Mouse (Mus musculus) MEL (cell line): ENCODE data around the gene Ckap4. TPM values are rescaled to one million over a fixed set of nuclear protein-coding genes. Genes with fewer than 3 reads are reported as not detected.

ENCODE experiments used
- DNase-seq: peaks from one replicate; pipeline ENCODE4 v3.0.0; 2011; ENCODE audit warnings: low read depth, low spot score
- H3K27ac ChIP-seq: 2 replicates; pipeline ENCODE4 v1.5.1; 2012; ENCODE audit warnings: low read depth, mild to moderate bottlenecking, control low read depth, low read length, moderate library complexity; ENCODE audit not compliant: control insufficient read depth
- H3K27me3 ChIP-seq, 2 experiments: fragments of 150-350 bp in 1 of 2; sonication (generic) in 1 of 2; 2 replicates each; pipeline ENCODE4 v1.6.1; 2012; ENCODE audit warnings: low read length in 2 of 2, mild to moderate bottlenecking in 2 of 2, improper control_type of control experiment in 1 of 2, moderate library complexity in 1 of 2; ENCODE audit not compliant: insufficient read depth in 2 of 2, control insufficient read depth in 1 of 2
- H3K36me3 ChIP-seq, 2 experiments: 2 replicates each; pipeline ENCODE4 v1.6.1; 2012 to 2014; ENCODE audit warnings: low read length in 2 of 2, improper control_type of control experiment in 1 of 2, inconsistent platforms in 1 of 2, mild to moderate bottlenecking in 1 of 2; ENCODE audit not compliant: insufficient read depth in 2 of 2, control insufficient read depth in 1 of 2
- H3K4me1 ChIP-seq, 2 experiments: fragments of 150-350 bp in 1 of 2; sonication (generic) in 1 of 2; 2 replicates each; pipeline ENCODE4 v1.6.1; 2012; ENCODE audit warnings: low read length in 2 of 2, improper control_type of control experiment in 1 of 2, mild to moderate bottlenecking in 1 of 2; ENCODE audit not compliant: insufficient read depth in 2 of 2, control insufficient read depth in 1 of 2
- H3K4me3 ChIP-seq, 2 experiments: fragments of 150-350 bp in 1 of 2; sonication (generic) in 1 of 2; 2 replicates each; pipeline ENCODE4 v1.5.1; 2012; ENCODE audit warnings: low read depth in 2 of 2, low read length in 2 of 2, mild to moderate bottlenecking in 2 of 2, moderate library complexity in 2 of 2, control low read depth in 1 of 2, improper control_type of control experiment in 1 of 2; ENCODE audit not compliant: control insufficient read depth in 1 of 2, insufficient read depth in 1 of 2
- H3K79me2 ChIP-seq: 2 replicates; pipeline ENCODE4 v1.6.1; 2012; ENCODE audit warnings: mild to moderate bottlenecking, low read length, moderate library complexity; ENCODE audit not compliant: control insufficient read depth, poor library complexity, insufficient read depth
- H3K9ac ChIP-seq: 2 replicates; pipeline ENCODE4 v1.6.1; 2012; ENCODE audit warnings: low read depth, mild to moderate bottlenecking, control low read depth, low read length, moderate library complexity; ENCODE audit not compliant: control insufficient read depth, poor library complexity, severe bottlenecking
- H3K9me3 ChIP-seq: fragments of 150-350 bp; sonication (generic); replicated peaks from 2 replicates; pipeline ENCODE4 v1.6.1; 2012; ENCODE audit warnings: mild to moderate bottlenecking, low read length, improper control_type of control experiment, moderate library complexity; ENCODE audit not compliant: insufficient read depth
- CHD2 ChIP-seq: IDR thresholded peaks from 2 replicates; pipeline ENCODE4 v1.6.1; 2011; ENCODE audit warnings: low read length, improper control_type of control experiment
- CTCF ChIP-seq, 3 experiments: IDR thresholded peaks in 2 of 3; conservative IDR thresholded peaks in 1 of 3; 2 replicates each; pipeline ENCODE4 v1.5.1; 2011 to 2012; ENCODE audit warnings: low read length in 3 of 3, low read depth in 2 of 3, mild to moderate bottlenecking in 2 of 3, improper control_type of control experiment in 1 of 3, inconsistent platforms in 1 of 3, mixed read lengths in 1 of 3, moderate library complexity in 1 of 3; ENCODE audit not compliant: control insufficient read depth in 1 of 3, insufficient read depth in 1 of 3, poor library complexity in 1 of 3, severe bottlenecking in 1 of 3
- ETS1 ChIP-seq: IDR thresholded peaks from 2 replicates; pipeline ENCODE4 v1.6.1; 2012; ENCODE audit warnings: low read depth, mild to moderate bottlenecking, inconsistent platforms, low read length, improper control_type of control experiment, moderate library complexity
- KAT2A ChIP-seq: conservative IDR thresholded peaks from 2 replicates; pipeline ENCODE4 v1.6.1; 2012; ENCODE audit warnings: low read depth, low read length, improper control_type of control experiment, inconsistent platforms
- MAX ChIP-seq: IDR thresholded peaks from 2 replicates; pipeline ENCODE4 v1.6.1; 2011; ENCODE audit warnings: low read length, improper control_type of control experiment
- MEF2A ChIP-seq: IDR thresholded peaks from 2 replicates; pipeline ENCODE4 v1.6.1; 2014; ENCODE audit warnings: low read depth, mild to moderate bottlenecking, inconsistent platforms, low read length, improper control_type of control experiment; ENCODE audit not compliant: poor library complexity, insufficient replicate concordance, severe bottlenecking; ENCODE audit errors: extremely low read depth
- MYB ChIP-seq: IDR thresholded peaks from 2 replicates; pipeline ENCODE4 v1.6.1; 2011; ENCODE audit warnings: mild to moderate bottlenecking, low read depth, low read length, improper control_type of control experiment
- POLR2AphosphoS5 ChIP-seq: IDR thresholded peaks from 2 replicates; pipeline ENCODE4 v1.6.1; 2012; ENCODE audit warnings: low read depth, borderline replicate concordance, mild to moderate bottlenecking, inconsistent platforms, low read length, moderate library complexity, mixed read lengths
- RAD21 ChIP-seq: IDR thresholded peaks from 2 replicates; pipeline ENCODE4 v1.6.1; 2011; ENCODE audit warnings: mild to moderate bottlenecking, low read depth, low read length, improper control_type of control experiment
- SMC3 ChIP-seq: IDR thresholded peaks from 2 replicates; pipeline ENCODE4 v1.6.1; 2011; ENCODE audit warnings: low read depth, low read length, improper control_type of control experiment
- TCF12 ChIP-seq: IDR thresholded peaks from 2 replicates; pipeline ENCODE4 v1.6.1; 2014; ENCODE audit warnings: low read depth, mild to moderate bottlenecking, inconsistent platforms, low read length, improper control_type of control experiment, moderate library complexity
- polyA plus RNA-seq, 2 experiments: library from polyadenylated mRNA; stranded (reverse) in 1 of 2; unstranded in 1 of 2; fragments of >175 nt in 1 of 2; fragments of >200 nt in 1 of 2; gene quantifications; 2 replicates each; pipeline versions ENCODE4 v1.2.1 to v1.2.4; 2012; ENCODE audit warnings: low replicate concordance in 2 of 2, low read depth in 1 of 2; ENCODE audit not compliant: insufficient read length in 2 of 2, insufficient read depth in 1 of 2, missing spikeins in 1 of 2
- total RNA-seq: library from RNA; depleted of rRNA; stranded (reverse); fragments of 300-350 nt; gene quantifications from 2 replicates; pipeline ENCODE4 v1.2.3, GENCODE M21; 2012

The Ckap4 gene
- total and polyA plus RNA-seq, 3 experiments, result 1.0 to 5.2 TPM; not detected in 1

GRCm38 (mm10) chr10:84488315-84488714 is 45.5 kb downstream of the Ckap4 start:
- H3K36me3 ChIP-seq, result peaks cover 0 to 8% of the 10 kb centered on the region in 2 experiments; a peak in 2 of 4 replicates
- no peak overlapping the region for H3K9ac ChIP-seq
- TF ChIP-seq MEF2A (no peak), RAD21 (peak; percentile 59), SMC3 (peak; percentile 64), CTCF (IDR thresholded peaks at IDR 0.05 in 2 of 3, conservative IDR thresholded peaks at IDR 0.05 in 1 of 3; ENCODE audit: control insufficient read depth in 1 of 3, insufficient read depth in 1 of 3, low read depth in 2 of 3, low read length in 3 of 3, poor library complexity in 1 of 3, severe bottlenecking in 1 of 3) (peak; percentile 82 to 94 (median 83)), KAT2A (no peak)
- H3K9me3 ChIP-seq, result no peaks in the 10 kb centered on the region
- peak; percentile 76 for DNase-seq
- no peaks in the 10 kb centered on the region for H3K27me3 ChIP-seq
- peaks cover 0 to 14% of the 10 kb centered on the region in 2 experiments; a peak in 3 of 4 replicates for H3K4me1 ChIP-seq
- H3K27ac ChIP-seq, result no peak overlapping the region
- H3K4me3 ChIP-seq, result no peak overlapping the region
- H3K79me2 ChIP-seq, result no peaks in the 10 kb centered on the region

- Histone ChIP-seq H3K27ac (no peak overlapping the region), H3K9ac (no peak overlapping the region), H3K4me1 (peaks cover 0 to 15% of the 10 kb centered on the region in 2 experiments; a peak in 2 of 4 replicates), H3K36me3 (peaks cover 0 to 10% of the 10 kb centered on the region in 2 experiments; a peak in 2 of 4 replicates), H3K27me3 (no peaks in the 10 kb centered on the region), H3K79me2 (no peaks in the 10 kb centered on the region; the same call in 1 of the 2 replicates), H3K9me3 (no peaks in the 10 kb centered on the region), H3K4me3 (no peak overlapping the region)
- no peak for TF ChIP-seq POLR2AphosphoS5
- TF ChIP-seq MYB, result no peak
- TF ChIP-seq ETS1, result peak; percentile 34; the same call in 1 of the 2 replicates
- peak; percentile 43 for DNase-seq
Observed at GRCm38 (mm10) chr10:84484661-84485060, 49.2 kb downstream of the Ckap4 start.

GRCm38 (mm10) chr10:84483553-84483952 is 50.3 kb downstream of the Ckap4 start:
- H3K27ac ChIP-seq, result no peak overlapping the region
- no peaks in the 10 kb centered on the region for H3K9me3 ChIP-seq
- no peak for DNase-seq
- no peaks in the 10 kb centered on the region; the same call in 1 of the 2 replicates for H3K79me2 ChIP-seq
- H3K9ac ChIP-seq, result no peak overlapping the region
- peaks cover 0 to 10% of the 10 kb centered on the region in 2 experiments; a peak in 2 of 4 replicates for H3K36me3 ChIP-seq
- H3K27me3 ChIP-seq, result 0 out of 4 replicates have a peak, but pooled peaks cover 0 to 2% of the 10 kb centered on the region in 2 experiments
- peaks cover 0 to 15% of the 10 kb centered on the region in 2 experiments; a peak in 2 of 4 replicates for H3K4me1 ChIP-seq
- TF ChIP-seq POLR2AphosphoS5 (no peak), CHD2 (no peak), TCF12 (no peak), MAX (no peak), MEF2A (no peak)
- TF ChIP-seq, all 39 proteins: peak for 0
- H3K4me3 ChIP-seq, result no peak overlapping the region
